Mouse (Mus musculus) embryo, embryonic 11 days (tissue): ENCODE results near the gene Fis1.

Experiments
- DNase-seq: peaks from one replicate; pipeline ENCODE4 v3.0.0-alpha.2; 2015

Gene Fis1

GRCm38 (mm10) chr5:136970703-136971102 lies 17.6 kb downstream of the Fis1 start:
- DNase-seq = peak; percentile 53

- DNase-seq = no peak
These were observed 20.6 kb downstream of the Fis1 start for GRCm38 (mm10) chr5:136973670-136974069.

GRCm38 (mm10) chr5:136977769-136978168 lies 24.7 kb downstream of the Fis1 start:
- DNase-seq = no peak

GRCm38 (mm10) chr5:136979762-136980161 lies 26.7 kb downstream of the Fis1 start:
- DNase-seq = no peak

- no peak for DNase-seq
These were observed 27.9 kb downstream of the Fis1 start for GRCm38 (mm10) chr5:136980974-136981373.

- peak; percentile 61 for DNase-seq
These were observed 29.4 kb downstream of the Fis1 start for GRCm38 (mm10) chr5:136982338-136982930.

GRCm38 (mm10) chr5:136984828-136985227 lies 31.8 kb downstream of the Fis1 start:
- peak; percentile 33 for DNase-seq

- peak; percentile 100 for DNase-seq
These were observed 33.6 kb downstream of the Fis1 start, which contains the start of gene Plod3 for GRCm38 (mm10) chr5:136986695-136987137. Plod3 (plus strand) TSS chr5:136987019.

- peak; percentile 84 for DNase-seq
These were observed 34.3 kb downstream of the Fis1 start for GRCm38 (mm10) chr5:136987138-136987933.

GRCm38 (mm10) chr5:136987934-136988271 lies 34.8 kb downstream of the Fis1 start, which contains the start of gene Znhit1:
Znhit1 (minus strand) TSS chr5:136988021.
- DNase-seq = peak; percentile 32

GRCm38 (mm10) chr5:136988420-136988819 lies 35.3 kb downstream of the Fis1 start:
- no peak for DNase-seq

GRCm38 (mm10) chr5:136989801-136990200 lies 36.7 kb downstream of the Fis1 start:
- DNase-seq = no peak

GRCm38 (mm10) chr5:136999449-136999848 lies 46.4 kb downstream of the Fis1 start:
- DNase-seq = no peak

- peak; percentile 20 for DNase-seq
These were observed 47.5 kb downstream of the Fis1 start for GRCm38 (mm10) chr5:137000612-137001011.

GRCm38 (mm10) chr5:137007276-137007675 lies 54.2 kb downstream of the Fis1 start:
- DNase-seq = no peak

- peak; percentile 65 for DNase-seq
These were observed 56.9 kb downstream of the Fis1 start for GRCm38 (mm10) chr5:137009988-137010387.

GRCm38 (mm10) chr5:137012401-137012950 lies 59.4 kb downstream of the Fis1 start:
- no peak for DNase-seq
